Mouse (Mus musculus): Measurements from ENCODE around the gene Phf10.

GRCm38 (mm10) chr17:14904206-14904605, 56.9 kb downstream of the Phf10 start:
- TF ChIP-seq POLR2A (IDR thresholded peaks at IDR 0.05; ENCODE audit: control insufficient read depth in 1 of 2, insufficient read depth in 1 of 2, low read depth in 1 of 2, low read length in 2 of 2, poor library complexity in 1 of 2), result no peak
- TF ChIP-seq TBP (IDR thresholded peaks at IDR 0.05; ENCODE audit: low read depth, low read length), result no peak
- no peak for TF ChIP-seq TCF12 (IDR thresholded peaks at IDR 0.05; ENCODE audit: low read depth, low read length)
- TF ChIP-seq CTCF (IDR thresholded peaks at IDR 0.05 in 2 of 3, conservative IDR thresholded peaks at IDR 0.05 in 1 of 3; ENCODE audit: control insufficient read depth in 1 of 3, insufficient read depth in 1 of 3, low read depth in 2 of 3, low read length in 3 of 3, poor library complexity in 1 of 3, severe bottlenecking in 1 of 3), result no peak
- TF ChIP-seq EP300 (IDR thresholded peaks at IDR 0.05; ENCODE audit: low read depth in 1 of 2, low read length in 2 of 2), result no peak
- TF ChIP-seq MAFK (IDR thresholded peaks at IDR 0.05; ENCODE audit: borderline replicate concordance, low read depth, low read length), result no peak
- no peak for TF ChIP-seq NELFE (IDR thresholded peaks at IDR 0.05; ENCODE audit: low read depth, low read length)
- TF ChIP-seq E2F4 (IDR thresholded peaks at IDR 0.05; ENCODE audit: borderline replicate concordance, low read depth, low read length), result no peak
- no peak for TF ChIP-seq HCFC1 (IDR thresholded peaks at IDR 0.05; ENCODE audit: low read depth, low read length)
- no peak for TF ChIP-seq POLR2AphosphoS2 (IDR thresholded peaks at IDR 0.05; ENCODE audit: low read length)
- TF ChIP-seq POLR2AphosphoS5 (IDR thresholded peaks at IDR 0.05; ENCODE audit: borderline replicate concordance, low read depth, low read length), result no peak
